Mouse (Mus musculus) left cerebral cortex, postnatal 10 days (tissue): ENCODE data around the gene Gatb. TPM values are rescaled to one million over a fixed set of nuclear protein-coding genes. Genes with fewer than 3 reads are reported as not detected.
A peak's percentile ranks its signal among the peaks of the same experiment; 100 is the strongest.

Experiments used
- DNase-seq, 2 experiments: peaks; one replicate each; pipeline ENCODE4 v3.0.0; 2021 to 2022; ENCODE audit warnings: low spot score in 2 of 2, mixed read lengths in 1 of 2; ENCODE audit errors: extremely low spot score in 1 of 2
- intact Hi-C: fragments of 180-260 bp; cut with DNase I; formaldehyde crosslinking; loops from one replicate; pipeline ENCODE4 v1.15.1; 2025
- total RNA-seq, 2 experiments: library from RNA; stranded (reverse); gene quantifications; 2 replicates each; pipeline ENCODE4 v1.2.3; 2021

The Gatb gene
- total RNA-seq, 2 experiments from 2014 or later, result 18.3 to 21.6 TPM

GRCm38 (mm10) chr3:85641751-85642150 is 67.8 kb downstream of the Gatb start:
- DNase-seq, result no peak
- intact Hi-C loops, result no loop called here

DNA sequence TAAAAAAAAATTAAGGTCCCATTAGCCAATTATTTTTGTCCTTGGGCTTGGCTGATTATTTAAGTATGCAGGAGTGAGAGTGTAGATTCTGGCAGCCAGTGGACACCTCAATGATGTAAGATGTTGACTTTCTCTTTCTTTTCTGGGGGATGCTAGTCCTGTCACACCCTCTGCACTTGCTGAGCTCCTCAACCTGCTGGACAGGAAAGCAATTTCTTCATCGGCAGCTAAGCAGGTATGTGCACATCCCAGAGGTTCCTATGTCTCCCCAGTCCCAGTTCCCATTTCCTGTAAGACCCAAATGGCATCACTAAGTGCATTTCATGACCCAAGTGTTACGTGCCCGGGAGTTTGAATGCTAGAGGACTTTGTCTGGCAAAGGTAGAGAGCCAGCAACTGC is 70.9 kb downstream of the Gatb start:
- intact Hi-C loops, result no loop called here

GRCm38 (mm10) chr3:85645517-85646004 is 71.6 kb downstream of the Gatb start:
- intact Hi-C loops, result no loop called here
- DNase-seq, result no peak

More for the DNA sequence above, 70.9 kb downstream of the Gatb start:
- no peak for DNase-seq

DNA sequence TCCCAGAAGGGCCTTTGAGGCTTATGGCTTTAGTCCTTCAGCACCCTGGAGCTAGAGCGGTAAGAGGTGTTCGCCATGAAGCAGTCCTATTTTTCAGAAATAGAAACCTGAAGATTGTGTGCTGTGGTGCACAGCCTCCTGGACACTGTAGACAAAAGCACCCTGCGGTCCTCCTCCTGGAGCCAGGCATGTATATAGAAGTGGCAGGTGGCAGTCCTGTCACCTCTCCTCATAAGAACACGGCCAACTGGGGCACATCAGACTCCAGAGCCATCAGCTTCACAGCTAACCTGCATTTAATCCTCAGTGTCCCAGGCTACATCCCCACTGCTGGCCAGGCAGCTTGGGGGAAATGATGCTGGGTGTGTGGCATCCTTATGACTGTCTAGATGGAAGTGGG is 75.3 kb downstream of the Gatb start:
- no peak for DNase-seq
- intact Hi-C loops, result no loop called here

- intact Hi-C loops, result no loop called here
- no peak for DNase-seq
Measured at GRCm38 (mm10) chr3:85652727-85653665, 79.1 kb downstream of the Gatb start.

DNA sequence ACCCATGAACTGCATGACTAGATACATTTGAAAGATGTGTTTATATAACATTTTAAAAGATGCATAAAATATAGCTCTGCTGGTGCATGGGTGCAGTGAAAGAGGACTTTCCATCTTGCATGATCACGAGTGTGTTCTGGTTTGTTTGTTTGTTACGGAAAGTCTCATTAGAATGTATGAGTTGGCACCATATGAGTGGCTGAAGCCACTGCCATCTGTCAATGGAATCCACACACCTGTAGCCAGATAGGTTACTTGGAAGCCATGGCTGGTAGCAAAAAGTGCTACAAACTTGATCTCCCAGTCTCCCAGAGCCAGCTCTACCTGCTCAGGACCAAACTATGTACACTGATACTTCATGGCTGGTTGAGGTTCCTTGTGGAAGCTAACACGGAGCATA is 81.6 kb downstream of the Gatb start:
- intact Hi-C loops, result no loop called here
- no peak for DNase-seq

DNA sequence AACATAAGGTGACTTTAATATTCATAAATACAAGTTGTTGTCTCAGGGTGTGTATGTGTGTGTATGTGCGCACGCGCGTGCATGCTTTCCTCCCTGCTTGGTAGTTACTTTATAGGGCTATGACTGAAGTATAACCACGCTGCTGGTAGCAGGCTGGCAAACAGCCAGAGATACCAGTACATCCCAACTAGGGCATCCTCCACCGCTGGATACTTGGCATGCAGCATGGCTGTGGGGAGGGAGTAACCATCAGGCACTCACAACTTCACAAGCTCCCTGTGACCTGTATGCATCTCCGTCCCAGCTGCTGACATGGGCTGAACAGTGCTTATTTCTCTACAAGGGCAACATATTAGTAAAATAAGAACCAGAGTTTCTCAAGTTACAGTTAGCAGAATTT is 85.8 kb downstream of the Gatb start:
- DNase-seq, result no peak
- intact Hi-C loops, result loop anchor here (10.0 kb wide), 1 partner anchor 705 kb away; no protein-coding TSS in a partner anchor

- intact Hi-C loops, result loop anchor here (10.0 kb wide), 1 partner anchor 707 kb away; no protein-coding TSS in a partner anchor
- peak in 1 of 2 experiments; percentile 46 for DNase-seq
Measured at GRCm38 (mm10) chr3:85661926-85662813, 88.3 kb downstream of the Gatb start.

- DNase-seq, result no peak
- intact Hi-C loops, result loop anchor here (10.0 kb wide), 1 partner anchor 709 kb away; no protein-coding TSS in a partner anchor
Measured at GRCm38 (mm10) chr3:85663826-85664225, 89.9 kb downstream of the Gatb start.

DNA sequence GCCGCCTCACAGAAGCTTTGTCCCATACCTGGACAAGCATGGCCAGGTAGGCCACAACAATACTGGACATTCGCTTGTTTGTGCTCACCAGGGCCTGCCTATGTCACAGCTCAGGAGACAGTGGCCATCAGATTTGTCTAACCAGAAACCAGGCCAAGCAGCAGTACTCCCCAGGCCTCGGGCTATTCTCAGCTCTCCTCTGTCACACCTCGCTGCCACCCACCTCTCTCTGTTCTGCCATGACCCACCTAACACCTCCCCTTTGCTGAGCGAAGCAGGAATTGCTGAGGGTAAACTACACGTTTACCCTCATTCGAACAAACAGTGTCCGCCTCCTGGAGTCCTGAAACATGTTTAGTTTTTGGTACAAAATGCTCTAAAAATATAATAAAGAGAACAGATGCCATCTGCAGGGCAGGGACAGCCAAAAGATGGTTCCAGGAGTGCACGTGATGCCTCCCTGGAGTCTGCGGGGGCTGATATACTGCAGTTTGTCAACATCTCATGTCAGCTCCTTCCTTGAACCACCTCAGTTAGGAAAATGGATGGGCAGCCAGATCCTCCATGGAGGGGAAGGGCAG is 90.8 kb downstream of the Gatb start:
- intact Hi-C loops, result loop anchor here (10.0 kb wide), 1 partner anchor 710 kb away; no protein-coding TSS in a partner anchor
- peak in 1 of 2 experiments; percentile 62 for DNase-seq

GRCm38 (mm10) chr3:85666166-85666565 is 92.2 kb downstream of the Gatb start:
- intact Hi-C loops, result loop anchor here (10.0 kb wide), 1 partner anchor 711 kb away; no protein-coding TSS in a partner anchor
- no peak for DNase-seq

DNA sequence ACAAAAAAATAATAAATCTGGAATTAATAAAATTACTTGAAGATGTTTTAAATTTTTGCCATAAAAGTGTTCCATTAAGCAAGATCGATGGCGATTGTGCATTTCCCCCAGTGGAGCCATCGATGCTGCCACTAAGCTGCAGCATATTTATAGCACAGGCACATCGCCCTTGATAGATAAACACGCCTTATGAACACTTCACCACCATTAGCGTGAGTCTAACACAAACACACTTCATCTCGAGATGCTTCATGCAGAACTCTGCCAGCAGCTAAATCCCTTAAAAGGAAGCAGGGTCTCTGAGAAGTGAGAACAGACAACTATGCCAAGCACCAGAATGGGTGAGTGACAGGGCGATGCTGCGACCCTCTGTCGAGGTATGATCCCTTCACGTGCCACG is 92.8 kb downstream of the Gatb start:
- no peak for DNase-seq

DNA sequence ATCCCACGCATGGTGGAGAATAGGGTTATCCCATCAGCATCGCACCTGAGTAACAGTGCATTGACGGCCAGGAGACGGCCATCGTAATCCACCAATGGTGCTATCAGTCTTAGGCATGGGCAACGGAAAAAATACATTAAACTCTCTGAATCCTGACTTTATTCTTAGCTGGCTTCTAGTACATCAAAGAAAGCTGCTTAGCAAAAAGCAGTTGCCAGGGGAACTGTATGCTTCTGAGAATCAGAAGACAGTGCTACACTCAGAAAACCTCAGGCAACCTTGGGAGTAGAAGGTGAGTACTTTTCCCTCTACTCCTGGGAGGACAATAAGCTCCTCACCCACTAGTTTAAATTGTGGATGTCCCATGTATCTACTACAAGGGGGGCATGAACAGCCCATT is 93.8 kb downstream of the Gatb start:
- intact Hi-C loops, result loop anchor here (10.0 kb wide), 1 partner anchor 713 kb away; no protein-coding TSS in a partner anchor
- DNase-seq, result no peak

More for the DNA sequence above, 92.8 kb downstream of the Gatb start:
- intact Hi-C loops, result loop anchor here (10.0 kb wide), 1 partner anchor 712 kb away; no protein-coding TSS in a partner anchor

- peak in 1 of 2 experiments; percentile 6 for DNase-seq
- intact Hi-C loops, result loop anchor here (10.0 kb wide), 1 partner anchor 715 kb away; no protein-coding TSS in a partner anchor
Measured at GRCm38 (mm10) chr3:85669844-85670243, 95.9 kb downstream of the Gatb start.

- intact Hi-C loops, result no loop called here
- DNase-seq, result peak in 1 of 2 experiments; percentile 10
Measured at GRCm38 (mm10) chr3:85677133-85677532, 103.2 kb downstream of the Gatb start.

DNA sequence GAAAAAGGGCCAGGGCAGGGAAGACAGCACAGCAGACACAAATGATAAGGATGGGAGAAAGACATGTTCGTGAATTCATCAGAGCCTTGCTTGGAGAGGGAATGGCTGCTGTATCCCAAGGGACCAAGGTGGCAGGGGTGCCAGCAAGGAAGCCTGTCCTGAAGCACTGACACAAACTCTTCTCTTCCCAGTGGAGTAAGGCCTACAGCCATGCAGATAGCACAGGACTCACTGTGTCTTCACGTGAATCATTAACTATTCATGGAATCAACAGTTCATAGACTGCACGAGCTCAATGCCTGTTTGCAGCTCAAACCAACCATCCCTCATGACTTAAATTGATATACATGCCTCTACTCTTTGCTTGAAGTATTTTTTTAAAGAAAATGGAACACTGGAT is 104.0 kb downstream of the Gatb start:
- intact Hi-C loops, result no loop called here
- DNase-seq, result no peak

DNA sequence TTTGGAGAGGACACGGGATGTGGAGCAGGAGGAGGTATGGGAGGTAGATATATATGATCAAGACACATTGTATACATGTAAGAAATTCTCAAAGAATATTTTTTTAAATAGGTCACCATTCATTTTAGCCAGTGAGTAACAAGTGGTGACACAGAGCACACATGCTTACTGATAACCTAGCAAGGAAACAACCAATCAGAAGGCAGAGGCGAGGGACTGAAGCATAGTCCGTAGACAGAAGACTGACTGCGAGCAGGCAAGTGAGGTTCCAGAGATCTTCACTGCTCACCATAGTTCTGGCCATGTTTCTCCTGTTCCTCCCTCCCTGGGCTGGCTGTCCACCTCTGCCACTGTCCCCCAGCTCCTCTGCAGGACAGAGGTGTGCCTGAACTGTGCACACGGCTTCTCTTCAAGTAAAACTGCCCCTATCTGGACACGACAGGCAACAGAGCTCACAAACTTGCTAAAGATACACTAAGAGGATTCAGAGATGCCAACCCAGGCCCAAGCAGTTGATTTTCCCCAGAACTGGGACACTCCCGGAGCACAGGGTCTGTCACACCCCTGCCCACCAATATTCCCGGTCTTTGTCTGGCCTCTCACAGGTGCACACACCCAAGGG is 105.5 kb downstream of the Gatb start:
- intact Hi-C loops, result no loop called here

DNA sequence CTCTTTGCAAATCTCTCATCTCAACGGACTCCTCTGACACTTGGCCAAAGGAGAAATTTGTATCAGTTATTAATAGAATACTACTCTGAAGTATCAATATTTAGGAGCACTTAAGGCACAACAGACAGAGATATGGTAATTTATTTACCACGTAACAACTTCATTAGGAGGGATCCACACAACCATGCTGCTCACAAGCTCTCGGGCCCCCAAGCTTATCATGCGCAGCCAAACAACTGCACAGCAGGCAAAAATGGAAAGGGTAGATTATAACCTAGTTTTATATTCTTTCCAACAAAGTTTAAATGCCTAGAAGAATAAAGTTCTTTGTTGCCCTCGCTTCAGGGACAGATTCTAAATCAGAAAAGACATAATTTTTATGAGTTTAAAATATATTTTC is 106.0 kb downstream of the Gatb start:
- no peak for DNase-seq
- intact Hi-C loops, result no loop called here

More for the DNA sequence above, 105.5 kb downstream of the Gatb start:
- DNase-seq, result no peak
